Mouse (Mus musculus) midbrain, embryonic 11.5 days (tissue): ENCODE measurements at regions not wholly inside any gene's neighbourhood (a gene's known extent, or its start where the extent isn't known, plus 50 kb on each side); places are given as distances from the start of the nearest gene placed in this dataset.
"Not testable (repeated sequence)": the region's sequence is repeated elsewhere in the genome, so short reads cannot be mapped to it uniquely, and the experiment has no call there.

Source experiments
- ATAC-seq: fragments of 200-750 bp; cut with Nextera tagmentation; 2 replicates; pipeline ENCODE4 v1.8.0; 2017; ENCODE audit warnings: moderate TSS enrichment, moderate library complexity; ENCODE audit not compliant: low FRiP score
- DNase-seq: peaks from one replicate; pipeline ENCODE4 v3.0.0; 2015; ENCODE audit warnings: low spot score; ENCODE audit errors: missing footprints
- H3K27ac ChIP-seq: fragments of 300-500 bp; sonication (generic); 2 replicates; pipeline ENCODE4 v1.5.1; 2014; ENCODE audit warnings: low read depth, low read length
- H3K27me3 ChIP-seq: fragments of 300-500 bp; sonication (generic); 2 replicates; pipeline ENCODE4 v1.6.1; 2014; ENCODE audit warnings: mild to moderate bottlenecking, low read length, moderate library complexity, mixed read lengths; ENCODE audit not compliant: control insufficient read depth, insufficient read depth
- H3K36me3 ChIP-seq: fragments of 300-500 bp; sonication (generic); 2 replicates; pipeline ENCODE4 v1.6.1; 2014; ENCODE audit warnings: mild to moderate bottlenecking, low read length, moderate library complexity, mixed read lengths; ENCODE audit not compliant: control insufficient read depth, insufficient read depth
- H3K4me1 ChIP-seq: fragments of 300-500 bp; sonication (generic); 2 replicates; pipeline ENCODE4 v1.6.1; 2014; ENCODE audit warnings: low read length; ENCODE audit not compliant: control insufficient read depth, insufficient read depth
- H3K4me2 ChIP-seq: fragments of 300-500 bp; sonication (generic); 2 replicates; pipeline ENCODE4 v1.6.1; 2014; ENCODE audit warnings: mild to moderate bottlenecking, moderate library complexity
- H3K4me3 ChIP-seq: fragments of 300-500 bp; sonication (generic); 2 replicates; pipeline ENCODE4 v1.5.1; 2014; ENCODE audit warnings: low read depth, low read length
- H3K9ac ChIP-seq: fragments of 300-500 bp; sonication (generic); 2 replicates; pipeline ENCODE4 v1.6.1; 2014; ENCODE audit warnings: low read length
- H3K9me3 ChIP-seq: fragments of 300-500 bp; sonication (generic); 2 replicates; pipeline ENCODE4 v1.6.1; 2016; ENCODE audit warnings: low read length; ENCODE audit not compliant: control insufficient read depth
- WGBS: fragments of 180-500 bp; shearing (Covaris S2); extraction: QIAGEN DNeasy Blood & Tissue Kit; methylation state at CpG from one replicate; pipeline ENCODE4 v1.1.7; 2014; 5-methylcytosine and 5-hydroxymethylcytosine counted together

DNA sequence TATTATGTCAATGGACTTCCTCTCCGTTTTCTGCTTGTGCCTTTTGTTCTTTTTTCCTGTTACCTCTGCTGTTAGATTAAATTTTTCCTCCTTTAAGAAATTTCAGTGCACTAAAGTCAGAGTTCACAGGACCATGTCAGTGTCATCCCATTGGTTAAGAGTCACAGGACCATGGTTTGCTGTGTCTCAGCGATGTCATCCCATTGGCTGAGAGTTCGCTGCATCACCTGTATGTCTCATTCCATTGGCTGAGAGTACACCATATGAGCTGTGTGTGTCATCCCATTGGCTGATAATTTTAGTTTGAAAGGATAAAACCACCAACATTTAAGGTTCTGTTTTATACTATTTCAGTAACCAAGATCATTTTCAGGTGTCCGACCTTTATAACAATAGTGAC is 50.7 kb upstream of the Jade1 start:
- Histone ChIP-seq H3K27ac (no peak overlapping the region), H3K9ac (no peak overlapping the region), H3K4me3 (no peak overlapping the region), H3K4me2 (no peak overlapping the region), H3K4me1 (no peaks in the 10 kb centered on the region), H3K36me3 (no peaks in the 10 kb centered on the region), H3K27me3 (no peaks in the 10 kb centered on the region), H3K9me3 (no peaks in the 10 kb centered on the region)
- no peak for DNase-seq
- no peak for ATAC-seq
- 94% methylated on average over 4 of the region's 4 CpGs for WGBS

DNA sequence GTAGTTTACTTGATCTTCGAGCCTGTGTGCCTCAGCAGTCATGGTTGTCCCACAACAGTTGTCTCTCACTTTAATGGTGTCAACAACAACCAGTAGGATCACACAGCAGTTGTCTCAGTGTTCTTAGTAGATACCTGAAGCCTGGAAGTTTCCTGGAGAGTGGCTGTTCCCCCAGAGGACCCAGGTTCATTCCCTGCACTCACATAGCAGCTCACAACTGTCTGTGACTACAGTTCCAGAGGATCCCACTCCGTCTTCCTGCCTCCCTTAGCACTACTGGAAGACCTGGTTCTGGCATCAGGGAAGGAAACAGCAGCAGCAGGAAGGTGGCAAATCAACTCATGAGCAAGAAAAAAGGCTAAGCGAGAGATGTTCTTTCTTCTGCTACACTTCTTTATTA is 53.4 kb upstream of the Jade1 start:
- Histone ChIP-seq H3K4me2 (no peak overlapping the region), H3K9me3 (no peaks in the 10 kb centered on the region), H3K27ac (no peak overlapping the region), H3K4me1 (no peaks in the 10 kb centered on the region), H3K9ac (no peak overlapping the region), H3K36me3 (no peaks in the 10 kb centered on the region), H3K4me3 (no peak overlapping the region), H3K27me3 (no peaks in the 10 kb centered on the region)
- ATAC-seq (no peak), DNase-seq (no peak)
- WGBS = 90% methylated on average over 3 of the region's 3 CpGs

DNA sequence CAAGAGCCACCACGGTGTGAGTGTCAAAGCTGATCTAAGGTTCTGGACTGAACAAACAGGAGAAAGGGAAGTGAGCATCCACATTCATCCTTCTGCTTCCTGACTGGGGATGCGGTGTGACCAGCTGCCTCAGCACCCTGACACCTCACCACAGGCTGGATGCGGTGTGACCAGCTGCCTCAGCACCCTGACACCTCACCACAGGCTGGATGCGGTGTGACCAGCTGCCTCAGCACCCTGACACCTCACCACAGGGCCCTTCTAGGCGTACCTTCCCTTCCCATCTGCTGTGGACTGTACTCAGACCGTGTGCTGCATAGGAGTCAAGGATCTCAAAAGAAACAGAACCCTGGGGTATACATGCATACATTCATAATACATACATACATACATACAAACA is 53.9 kb upstream of the Jade1 start:
- not testable (repeated sequence) for DNase-seq, H3K9ac ChIP-seq, H3K9me3 ChIP-seq, H3K27me3 ChIP-seq, H3K4me3 ChIP-seq, H3K4me1 ChIP-seq, H3K27ac ChIP-seq, H3K36me3 ChIP-seq, ATAC-seq, H3K4me2 ChIP-seq
- 84% methylated on average over 6 of the region's 6 CpGs for WGBS

DNA sequence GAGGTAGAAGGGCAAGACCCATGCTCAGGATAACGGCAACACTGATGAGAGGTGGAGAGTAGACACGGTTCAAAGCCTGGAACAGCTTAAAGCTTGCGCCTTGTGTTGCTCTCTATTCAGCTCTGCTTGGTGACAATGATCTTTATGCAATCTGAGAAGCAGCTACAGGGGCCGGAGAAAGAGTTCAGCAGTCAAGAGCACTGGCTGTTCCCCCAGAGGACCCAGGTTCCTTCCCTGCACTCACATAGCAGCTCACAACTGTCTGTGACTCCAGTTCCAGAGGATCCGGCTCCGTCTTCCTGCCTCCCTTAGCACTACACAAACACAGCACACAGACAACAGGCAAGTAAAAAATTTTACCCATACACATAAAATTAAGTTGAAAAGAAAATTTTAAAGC is 54.4 kb upstream of the Jade1 start:
- ATAC-seq (no peak), DNase-seq (no peak)
- 82% methylated on average over 6 of the region's 6 CpGs for WGBS
- H3K27me3 ChIP-seq = no peaks in the 10 kb centered on the region
- no peaks in the 10 kb centered on the region for H3K9me3 ChIP-seq
- no peak overlapping the region for H3K4me3 ChIP-seq
- H3K27ac ChIP-seq = no peak overlapping the region
- no peaks in the 10 kb centered on the region for H3K36me3 ChIP-seq
- no peaks in the 10 kb centered on the region for H3K4me1 ChIP-seq
- no peak overlapping the region for H3K9ac ChIP-seq
- no peak overlapping the region for H3K4me2 ChIP-seq

DNA sequence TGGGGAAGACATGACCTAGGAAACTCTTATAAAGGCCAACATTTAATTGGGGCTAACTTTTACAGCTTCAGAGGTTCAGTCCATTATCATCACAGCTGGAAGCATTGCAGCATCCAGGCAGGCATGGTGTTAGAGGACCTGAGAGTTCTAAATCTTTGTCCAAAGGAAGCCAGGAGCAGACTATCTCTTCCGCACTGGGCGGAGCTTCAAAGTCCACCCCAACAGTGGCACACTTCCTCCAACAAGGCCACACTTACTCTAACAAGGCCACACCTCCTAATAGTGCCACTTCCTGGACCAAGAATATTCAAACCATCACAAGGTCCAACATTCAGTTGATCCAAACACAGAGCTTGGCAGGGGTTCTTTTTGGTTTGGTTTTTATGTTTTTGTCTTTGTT is 55.9 kb upstream of the Jade1 start:
- H3K9ac ChIP-seq = no peak overlapping the region
- H3K4me2 ChIP-seq = no peak overlapping the region
- ATAC-seq = no peak
- H3K36me3 ChIP-seq = no peaks in the 10 kb centered on the region
- H3K4me1 ChIP-seq = no peaks in the 10 kb centered on the region
- no peak overlapping the region for H3K27ac ChIP-seq
- H3K27me3 ChIP-seq = no peaks in the 10 kb centered on the region
- no peak overlapping the region for H3K4me3 ChIP-seq
- WGBS = 96% methylated on average over 2 of the region's 2 CpGs
- DNase-seq = no peak
- no peaks in the 10 kb centered on the region for H3K9me3 ChIP-seq

DNA sequence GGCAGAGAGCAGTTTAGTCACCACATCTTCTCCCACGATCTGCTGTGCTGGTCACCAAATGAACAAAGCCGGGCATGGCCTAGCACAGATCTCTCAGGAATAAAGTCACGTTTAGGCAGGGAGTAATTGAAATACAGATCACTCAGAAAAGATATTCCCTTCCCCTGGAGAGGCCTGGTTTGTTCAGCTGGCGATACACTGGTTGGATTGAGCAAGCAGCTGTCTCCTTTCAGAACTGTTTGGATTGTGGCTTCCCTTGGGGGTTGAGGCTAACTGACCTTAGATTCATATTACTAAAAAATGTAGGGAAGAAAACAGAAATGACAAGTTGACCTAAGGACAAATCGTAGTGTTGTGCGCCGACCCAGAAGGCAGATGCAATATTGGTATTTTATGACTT is 56.7 kb upstream of the Jade1 start:
- H3K4me1 ChIP-seq = no peaks in the 10 kb centered on the region
- H3K9me3 ChIP-seq = no peaks in the 10 kb centered on the region
- H3K4me2 ChIP-seq = no peak overlapping the region
- no peak overlapping the region for H3K9ac ChIP-seq
- no peak overlapping the region for H3K4me3 ChIP-seq
- 78% methylated on average over 7 of the region's 7 CpGs for WGBS
- DNase-seq = no peak
- no peak for ATAC-seq
- H3K36me3 ChIP-seq = no peaks in the 10 kb centered on the region
- H3K27me3 ChIP-seq = no peaks in the 10 kb centered on the region
- no peak overlapping the region for H3K27ac ChIP-seq

DNA sequence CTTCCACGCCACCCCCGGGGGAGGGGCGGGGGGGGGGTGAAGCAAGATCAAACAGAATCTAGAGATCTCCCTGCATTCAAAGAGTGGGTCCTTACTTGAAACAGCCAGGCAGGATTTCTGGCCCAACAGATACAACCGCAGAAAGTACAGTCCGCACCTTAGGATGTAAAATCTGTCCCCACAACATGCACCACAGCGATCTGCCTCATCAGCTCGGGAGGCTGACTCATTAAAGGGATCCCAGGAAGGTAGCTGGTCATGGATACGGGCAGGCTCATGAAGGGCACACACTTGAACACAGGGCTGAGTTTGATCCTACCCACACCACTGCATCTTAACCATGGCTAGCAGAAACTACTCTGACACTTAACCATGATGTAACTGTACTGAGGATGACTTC is 57.8 kb upstream of the Jade1 start:
- Histone ChIP-seq H3K27me3 (no peaks in the 10 kb centered on the region), H3K9me3 (no peaks in the 10 kb centered on the region), H3K4me3 (no peak overlapping the region), H3K9ac (no peak overlapping the region), H3K4me1 (no peaks in the 10 kb centered on the region), H3K4me2 (no peak overlapping the region), H3K27ac (no peak overlapping the region), H3K36me3 (no peaks in the 10 kb centered on the region)
- no peak for ATAC-seq
- WGBS = 72% methylated on average over 8 of the region's 8 CpGs
- DNase-seq = no peak

DNA sequence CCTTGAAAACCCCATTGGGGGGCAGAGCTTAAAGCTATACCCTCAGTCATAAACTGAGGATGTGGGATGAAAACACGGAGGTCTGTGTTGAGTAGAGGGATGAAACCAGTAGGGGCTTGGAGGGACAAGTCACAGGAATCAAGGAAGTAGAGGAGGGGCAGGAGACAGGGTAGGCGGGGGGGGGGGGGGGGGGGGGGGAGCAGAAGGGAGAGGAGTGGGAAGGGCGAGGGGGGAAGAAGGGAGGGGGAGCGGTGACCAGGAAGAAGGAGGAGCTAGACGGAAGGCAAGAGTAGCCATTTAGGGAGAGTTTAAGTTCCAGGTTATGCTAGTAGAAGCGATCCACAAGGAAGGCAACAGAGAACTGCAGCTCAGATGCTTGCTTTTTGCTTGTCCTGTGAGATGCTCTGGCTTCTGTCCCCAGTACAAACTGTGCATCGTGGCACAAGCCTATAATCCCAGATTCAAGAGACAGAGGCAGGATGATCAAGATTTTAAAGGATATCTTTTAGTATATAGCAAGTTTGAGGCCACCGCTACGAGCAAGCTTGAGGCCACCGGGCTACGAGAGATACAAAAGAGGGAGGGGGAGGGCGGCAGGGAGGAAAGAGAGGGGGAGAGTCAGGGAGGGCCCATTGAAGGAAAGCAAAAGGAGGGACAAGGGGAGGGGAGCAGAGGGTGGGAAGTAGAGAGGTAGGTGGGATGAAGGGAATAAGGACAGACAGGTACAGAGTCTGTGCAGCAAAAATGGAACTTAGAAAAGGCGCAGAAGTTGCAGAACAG is 58.4 kb upstream of the Jade1 start:
- ATAC-seq = no peak
- 59% methylated on average over 11 of the region's 13 CpGs for WGBS
- H3K27me3 ChIP-seq = no peaks in the 10 kb centered on the region

DNA sequence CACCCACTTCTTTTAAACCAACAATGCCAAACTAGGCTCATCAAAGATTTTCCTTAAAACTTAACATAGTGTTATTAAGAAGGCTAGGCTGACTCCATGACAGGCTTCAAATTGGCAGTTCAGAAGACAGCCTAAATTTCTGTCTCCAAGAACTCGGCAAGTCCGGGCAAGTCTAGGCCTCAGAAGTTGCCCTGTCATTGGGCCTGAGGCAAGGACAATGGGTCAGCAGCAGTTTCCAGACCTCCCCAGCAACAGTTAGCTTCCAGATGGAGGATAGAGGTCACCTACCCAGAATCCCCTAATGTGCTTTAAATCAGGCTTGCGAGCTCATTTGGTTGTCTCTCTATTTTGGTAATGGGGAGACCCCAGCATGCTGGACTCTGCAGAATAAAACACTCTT is 59.6 kb upstream of the Jade1 start:
- no peaks in the 10 kb centered on the region for H3K4me1 ChIP-seq
- no peaks in the 10 kb centered on the region for H3K36me3 ChIP-seq
- H3K27me3 ChIP-seq = no peaks in the 10 kb centered on the region
- no peak overlapping the region for H3K4me3 ChIP-seq
- 86% methylated on average over 3 of the region's 3 CpGs for WGBS
- no peaks in the 10 kb centered on the region for H3K9me3 ChIP-seq
- H3K27ac ChIP-seq = no peak overlapping the region
- ATAC-seq = no peak
- no peak overlapping the region for H3K9ac ChIP-seq
- DNase-seq = no peak
- no peak overlapping the region for H3K4me2 ChIP-seq

More for the DNA sequence above, 58.4 kb upstream of the Jade1 start:
- no peaks in the 10 kb centered on the region for H3K4me1 ChIP-seq
- H3K4me2 ChIP-seq = no peak overlapping the region
- no peaks in the 10 kb centered on the region for H3K36me3 ChIP-seq
- no peak overlapping the region for H3K9ac ChIP-seq
- no peak for DNase-seq
- no peak overlapping the region for H3K27ac ChIP-seq
- no peak overlapping the region for H3K4me3 ChIP-seq
- H3K9me3 ChIP-seq = no peaks in the 10 kb centered on the region
